Mouse (Mus musculus) liver, embryonic 12.5 days (tissue): ENCODE measurements around the gene Atl3. TPM values are rescaled to one million over a fixed set of nuclear protein-coding genes. Genes with fewer than 3 reads are reported as not detected.

Experiments used
- ATAC-seq: fragments of 200-750 bp; cut with Nextera tagmentation; 2 replicates; pipeline ENCODE4 v1.8.0; 2017; ENCODE audit warnings: moderate number of reproducible peaks, mild to moderate bottlenecking, moderate library complexity
- H3K27ac ChIP-seq: fragments of 300-500 bp; sonication (generic); 2 replicates; pipeline ENCODE4 v1.5.1; 2016; ENCODE audit warnings: mild to moderate bottlenecking
- H3K27me3 ChIP-seq: fragments of 300-500 bp; sonication (generic); replicated peaks from 2 replicates; pipeline ENCODE4 v1.6.1; 2016; ENCODE audit warnings: mild to moderate bottlenecking, moderate library complexity
- H3K36me3 ChIP-seq: fragments of 300-500 bp; sonication (generic); 2 replicates; pipeline ENCODE4 v1.6.1; 2016; ENCODE audit warnings: mild to moderate bottlenecking, moderate library complexity
- H3K4me1 ChIP-seq: fragments of 300-500 bp; sonication (generic); 2 replicates; pipeline ENCODE4 v1.6.1; 2016
- H3K4me2 ChIP-seq: fragments of 300-500 bp; sonication (generic); 2 replicates; pipeline ENCODE4 v1.6.1; 2016; ENCODE audit warnings: mild to moderate bottlenecking, moderate library complexity
- H3K4me3 ChIP-seq: fragments of 300-500 bp; sonication (generic); 2 replicates; pipeline ENCODE4 v1.5.1; 2016; ENCODE audit warnings: mild to moderate bottlenecking, moderate library complexity
- H3K9ac ChIP-seq: fragments of 300-500 bp; sonication (generic); 2 replicates; pipeline ENCODE4 v1.6.1; 2016; ENCODE audit warnings: mild to moderate bottlenecking, moderate library complexity
- H3K9me3 ChIP-seq: fragments of 300-500 bp; sonication (generic); replicated peaks from 2 replicates; pipeline ENCODE4 v1.6.1; 2016; ENCODE audit warnings: mild to moderate bottlenecking, moderate library complexity
- WGBS: fragments of 180-500 bp; shearing (Covaris S2); methylation state at CpG from one replicate; pipeline ENCODE4 v1.1.7; 2016; ENCODE audit not compliant: insufficient replicate concordance; 5-methylcytosine and 5-hydroxymethylcytosine counted together
- polyA plus RNA-seq: library from polyadenylated mRNA; unstranded; fragments of >200 nt; fragmentation: Nextera tagmentation; extraction: Ambion mirVana; gene quantifications from 2 replicates; pipeline ENCODE4 v1.2.1, GENCODE M21; 2016

Atl3 gene
- polyA plus RNA-seq, 1 experiment from 2014 or later, result 8.3 TPM

- Histone ChIP-seq H3K4me3 (no peak overlapping the region), H3K27ac (no peak overlapping the region), H3K36me3 (no peaks in the 10 kb centered on the region), H3K9me3 (no peaks in the 10 kb centered on the region), H3K4me2 (no peak overlapping the region), H3K4me1 (0 out of 2 replicates have a peak, but pooled peaks cover 13% of the 10 kb centered on the region), H3K9ac (no peak overlapping the region), H3K27me3 (no peaks in the 10 kb centered on the region)
- ATAC-seq, result no peak
- WGBS, result 79% methylated on average over 2 of the region's 2 CpGs
Observed at GRCm38 (mm10) chr19:7502432-7502831, 8.6 kb downstream of the Atl3 start.

- WGBS, result 69% methylated on average over 1 of the region's 1 CpGs
- no peaks in the 10 kb centered on the region for H3K9me3 ChIP-seq
- H3K36me3 ChIP-seq, result peaks cover 21% of the 10 kb centered on the region
- H3K4me2 ChIP-seq, result no peak overlapping the region
- H3K9ac ChIP-seq, result no peak overlapping the region
- ATAC-seq, result no peak
- H3K4me3 ChIP-seq, result no peak overlapping the region
- H3K27me3 ChIP-seq, result no peaks in the 10 kb centered on the region
- no peak overlapping the region for H3K27ac ChIP-seq
- H3K4me1 ChIP-seq, result peaks cover 16% of the 10 kb centered on the region
Observed at GRCm38 (mm10) chr19:7506321-7506720, 12.5 kb downstream of the Atl3 start.

GRCm38 (mm10) chr19:7508026-7508425 is 14.2 kb downstream of the Atl3 start:
- no peaks in the 10 kb centered on the region for H3K27me3 ChIP-seq
- H3K9ac ChIP-seq, result no peak overlapping the region
- H3K36me3 ChIP-seq, result peaks cover 33% of the 10 kb centered on the region
- no peak overlapping the region for H3K4me3 ChIP-seq
- H3K4me2 ChIP-seq, result no peak overlapping the region
- ATAC-seq, result no peak
- H3K9me3 ChIP-seq, result no peaks in the 10 kb centered on the region
- no peak overlapping the region for H3K27ac ChIP-seq
- 67% methylated on average over 4 of the region's 4 CpGs for WGBS
- H3K4me1 ChIP-seq, result peaks cover 16% of the 10 kb centered on the region

GRCm38 (mm10) chr19:7516437-7516836 is 22.6 kb downstream of the Atl3 start:
- peaks cover 63% of the 10 kb centered on the region for H3K36me3 ChIP-seq
- no peaks in the 10 kb centered on the region for H3K27me3 ChIP-seq
- H3K27ac ChIP-seq, result no peak overlapping the region; the same call in 1 of the 2 replicates
- no peak overlapping the region for H3K4me3 ChIP-seq
- H3K4me1 ChIP-seq, result peaks cover 15% of the 10 kb centered on the region
- H3K9ac ChIP-seq, result no peak overlapping the region
- WGBS, result 39% methylated on average over 1 of the region's 1 CpGs
- no peak overlapping the region for H3K4me2 ChIP-seq
- H3K9me3 ChIP-seq, result no peaks in the 10 kb centered on the region
- no peak for ATAC-seq

- Histone ChIP-seq H3K9ac (no peak overlapping the region), H3K4me1 (peaks cover 7% of the 10 kb centered on the region; the same call in 1 of the 2 replicates), H3K4me3 (no peak overlapping the region), H3K27me3 (no peaks in the 10 kb centered on the region), H3K27ac (no peak overlapping the region), H3K9me3 (no peaks in the 10 kb centered on the region), H3K36me3 (peaks cover 73% of the 10 kb centered on the region), H3K4me2 (no peak overlapping the region)
- ATAC-seq, result no peak
- 80% methylated on average over 3 of the region's 3 CpGs for WGBS
Observed at GRCm38 (mm10) chr19:7521619-7522018, 27.8 kb downstream of the Atl3 start.

GRCm38 (mm10) chr19:7522856-7523255 is 29.0 kb downstream of the Atl3 start:
- Histone ChIP-seq H3K4me1 (no peaks in the 10 kb centered on the region), H3K9me3 (no peaks in the 10 kb centered on the region)
- WGBS, result 86% methylated on average over 2 of the region's 2 CpGs

GRCm38 (mm10) chr19:7523292-7523691 is 29.5 kb downstream of the Atl3 start:
- 76% methylated on average over 1 of the region's 1 CpGs for WGBS
- no peaks in the 10 kb centered on the region for H3K27me3 ChIP-seq
- H3K9ac ChIP-seq, result no peak overlapping the region
- no peaks in the 10 kb centered on the region for H3K9me3 ChIP-seq
- no peak overlapping the region for H3K4me3 ChIP-seq
- no peaks in the 10 kb centered on the region for H3K4me1 ChIP-seq
- no peak overlapping the region for H3K4me2 ChIP-seq
- no peak for ATAC-seq
- no peak overlapping the region for H3K27ac ChIP-seq
- H3K36me3 ChIP-seq, result peaks cover 68% of the 10 kb centered on the region

More at GRCm38 (mm10) chr19:7522856-7523255, 29.0 kb downstream of the Atl3 start:
- Histone ChIP-seq H3K27me3 (no peaks in the 10 kb centered on the region), H3K27ac (no peak overlapping the region), H3K4me2 (no peak overlapping the region), H3K9ac (no peak overlapping the region), H3K4me3 (no peak overlapping the region), H3K36me3 (peaks cover 67% of the 10 kb centered on the region)
- ATAC-seq, result no peak

- H3K9ac ChIP-seq, result no peak overlapping the region
- no peak for ATAC-seq
- no peak overlapping the region for H3K4me2 ChIP-seq
- no peaks in the 10 kb centered on the region for H3K27me3 ChIP-seq
- no peaks in the 10 kb centered on the region for H3K9me3 ChIP-seq
- H3K4me3 ChIP-seq, result no peak overlapping the region
- H3K36me3 ChIP-seq, result peaks cover 65% of the 10 kb centered on the region
- no peak overlapping the region for H3K27ac ChIP-seq
- H3K4me1 ChIP-seq, result no peaks in the 10 kb centered on the region
Observed at GRCm38 (mm10) chr19:7523781-7524180, 29.9 kb downstream of the Atl3 start.

- 76% methylated on average over 3 of the region's 3 CpGs for WGBS
- no peaks in the 10 kb centered on the region for H3K27me3 ChIP-seq
- no peak overlapping the region for H3K4me3 ChIP-seq
- no peak overlapping the region for H3K4me2 ChIP-seq
- no peak overlapping the region for H3K27ac ChIP-seq
- no peaks in the 10 kb centered on the region for H3K9me3 ChIP-seq
- H3K36me3 ChIP-seq, result peaks cover 61% of the 10 kb centered on the region
- no peaks in the 10 kb centered on the region for H3K4me1 ChIP-seq
- no peak for ATAC-seq
- H3K9ac ChIP-seq, result no peak overlapping the region
Observed at GRCm38 (mm10) chr19:7524879-7525278, 31.0 kb downstream of the Atl3 start.

GRCm38 (mm10) chr19:7528639-7529428 is 35.0 kb downstream of the Atl3 start:
- 0 out of 2 replicates have a peak, but pooled peaks have one; percentile 18 for ATAC-seq

GRCm38 (mm10) chr19:7531906-7532305 is 38.1 kb downstream of the Atl3 start:
- no peak for ATAC-seq
- H3K36me3 ChIP-seq, result peaks cover 58% of the 10 kb centered on the region
- H3K27ac ChIP-seq, result no peak overlapping the region
- H3K4me2 ChIP-seq, result no peak overlapping the region
- no peak overlapping the region for H3K4me3 ChIP-seq
- no peaks in the 10 kb centered on the region for H3K9me3 ChIP-seq
- H3K27me3 ChIP-seq, result no peaks in the 10 kb centered on the region
- H3K4me1 ChIP-seq, result no peaks in the 10 kb centered on the region
- no peak overlapping the region for H3K9ac ChIP-seq
- whole genome bisulfite sequencing, result 87% methylated on average over 5 of the region's 5 CpGs

More at GRCm38 (mm10) chr19:7528639-7529428, 35.0 kb downstream of the Atl3 start:
- H3K9ac ChIP-seq, result no peak overlapping the region
- no peak overlapping the region for H3K4me3 ChIP-seq
- no peaks in the 10 kb centered on the region for H3K9me3 ChIP-seq
- WGBS, result 55% methylated on average over 7 of the region's 7 CpGs
- H3K36me3 ChIP-seq, result peaks cover 66% of the 10 kb centered on the region
- H3K27ac ChIP-seq, result no peak overlapping the region
- H3K4me2 ChIP-seq, result no peak overlapping the region
- no peaks in the 10 kb centered on the region for H3K4me1 ChIP-seq
- H3K27me3 ChIP-seq, result no peaks in the 10 kb centered on the region

- Histone ChIP-seq H3K36me3 (peaks cover 50% of the 10 kb centered on the region), H3K4me1 (no peaks in the 10 kb centered on the region), H3K9ac (no peak overlapping the region), H3K9me3 (no peaks in the 10 kb centered on the region), H3K27me3 (no peaks in the 10 kb centered on the region), H3K27ac (no peak overlapping the region), H3K4me3 (no peak overlapping the region), H3K4me2 (no peak overlapping the region)
- WGBS, result 86% methylated on average over 5 of the region's 5 CpGs
- no peak for ATAC-seq
Observed at GRCm38 (mm10) chr19:7533891-7534290, 40.1 kb downstream of the Atl3 start.
